Mouse (Mus musculus): Measurements from ENCODE around the gene Hsf5. TPM values are rescaled to one million over a fixed set of nuclear protein-coding genes. Genes with fewer than 3 reads are reported as not detected.
A peak's percentile ranks its signal among the peaks of the same experiment; 100 is the strongest.

Hsf5 gene
- polyA plus RNA-seq, 1 experiment: 0.05 TPM

DNA sequence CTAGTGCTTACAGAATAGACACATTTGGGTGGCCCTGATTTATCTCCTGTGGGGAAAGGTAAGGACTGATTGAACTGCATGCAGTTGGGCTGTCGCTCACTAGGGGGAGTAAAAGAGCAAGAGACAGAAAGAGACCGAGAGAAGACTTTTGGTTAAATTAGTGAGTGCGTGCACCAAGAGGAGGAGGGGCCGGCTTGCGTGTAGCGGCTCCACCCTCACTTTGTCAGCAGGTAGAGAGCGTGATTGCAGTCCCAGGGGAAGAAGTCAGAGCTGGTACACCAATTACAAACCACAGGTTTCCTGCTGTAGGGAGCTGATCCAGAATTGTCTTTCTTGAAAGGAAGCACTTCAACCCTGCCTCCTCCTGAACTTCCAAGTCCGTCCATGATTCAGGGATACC, 45.4 kb downstream of the Hsf5 start, which contains the start of gene Rnf43:
Gene Rnf43, plus strand, starts transcription at position 316 of the 400 bp plus-strand sequence.
- DNase-seq: peak; percentile 89
- Histone ChIP-seq H3K36me3 (ENCODE audit: control insufficient read depth, insufficient read depth, low read length) (no peaks in the 10 kb centered on the region), H3K4me3 (ENCODE audit: control insufficient read depth, insufficient read depth, low read length) (peak within 1 kb of the TSS; percentile 15; the same call in 1 of the 2 replicates), H3K27me3 (ENCODE audit: control insufficient read depth, insufficient read depth, low read length) (peaks cover 4% of the 10 kb centered on the region; the same call in 1 of the 2 replicates), H3K27ac (ENCODE audit: control insufficient read depth, insufficient read depth, low read length) (peak within 1 kb of the TSS; percentile 15; the same call in 1 of the 2 replicates), H3K4me1 (replicated peaks; ENCODE audit: control insufficient read depth, insufficient read depth, low read length) (no peaks in the 10 kb centered on the region)
- WGBS: under 1% methylated on average over 8 of the region's 8 CpGs
- 0 out of 2 replicates have a peak, but pooled peaks have one; percentile 30 for TF ChIP-seq CTCF (IDR thresholded peaks at IDR 0.05; ENCODE audit: borderline replicate concordance, control insufficient read depth, extremely low read depth, insufficient read depth, low read length, poor library complexity)
- TF ChIP-seq POLR2A (IDR thresholded peaks at IDR 0.05; ENCODE audit: control insufficient read depth, extremely low read depth, insufficient read depth, low read length, poor library complexity): no peak

DNA sequence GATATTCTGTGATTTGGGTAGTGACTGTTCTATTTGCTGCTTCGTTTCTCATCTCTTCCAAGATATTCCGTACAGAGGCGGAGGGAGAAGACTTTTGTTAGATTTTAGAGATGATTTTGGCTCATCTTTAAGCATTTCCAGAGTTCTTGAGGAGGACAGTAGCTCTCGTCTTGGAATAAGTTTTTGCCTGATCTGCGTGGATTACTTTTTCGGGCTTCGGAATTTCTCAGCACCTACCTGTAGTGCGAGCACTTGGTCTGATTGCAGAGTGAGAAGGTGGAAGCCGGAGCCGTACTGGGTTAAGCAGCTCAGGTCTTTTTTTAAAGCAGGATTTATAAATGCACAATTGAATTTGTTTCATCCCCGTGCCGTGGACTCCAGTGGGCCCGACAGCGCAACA, 45.9 kb downstream of the Hsf5 start:
- TF ChIP-seq CTCF (IDR thresholded peaks at IDR 0.05; ENCODE audit: borderline replicate concordance, control insufficient read depth, extremely low read depth, insufficient read depth, low read length, poor library complexity) (no peak), POLR2A (IDR thresholded peaks at IDR 0.05; ENCODE audit: control insufficient read depth, extremely low read depth, insufficient read depth, low read length, poor library complexity) (no peak)
- DNase-seq: no peak
- H3K27me3 ChIP-seq (ENCODE audit: control insufficient read depth, insufficient read depth, low read length): peaks cover 4% of the 10 kb centered on the region; the same call in 1 of the 2 replicates
- H3K27ac ChIP-seq (ENCODE audit: control insufficient read depth, insufficient read depth, low read length): peak overlapping the region; percentile 15; the same call in 1 of the 2 replicates
- H3K4me1 ChIP-seq (replicated peaks; ENCODE audit: control insufficient read depth, insufficient read depth, low read length): no peaks in the 10 kb centered on the region
- H3K4me3 ChIP-seq (ENCODE audit: control insufficient read depth, insufficient read depth, low read length): peak overlapping the region; percentile 15; the same call in 1 of the 2 replicates
- 28% methylated on average over 14 of the region's 14 CpGs for WGBS
- H3K36me3 ChIP-seq (ENCODE audit: control insufficient read depth, insufficient read depth, low read length): no peaks in the 10 kb centered on the region

DNA sequence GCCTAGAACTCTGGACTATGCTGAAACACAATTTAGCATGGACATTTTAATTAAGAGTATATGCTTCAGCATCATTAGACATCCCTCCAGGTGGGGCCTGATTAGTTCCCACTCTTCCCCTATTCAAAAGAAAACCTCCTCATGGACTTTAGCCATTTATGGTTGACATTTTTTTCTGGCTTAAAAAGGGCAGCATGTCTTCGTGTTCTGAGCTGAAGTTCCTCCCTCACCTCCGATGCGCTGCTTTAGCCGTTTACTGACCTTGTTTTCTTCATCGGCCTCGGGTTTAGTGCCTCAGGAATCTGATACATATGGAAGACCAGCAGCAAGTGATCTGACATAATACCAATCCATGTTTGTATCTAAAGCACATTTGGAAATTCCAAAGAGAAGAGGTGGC, 47.0 kb downstream of the Hsf5 start:
- Histone ChIP-seq H3K4me3 (ENCODE audit: control insufficient read depth, insufficient read depth, low read length) (no peak overlapping the region), H3K4me1 (replicated peaks; ENCODE audit: control insufficient read depth, insufficient read depth, low read length) (no peaks in the 10 kb centered on the region), H3K36me3 (ENCODE audit: control insufficient read depth, insufficient read depth, low read length) (no peaks in the 10 kb centered on the region), H3K27me3 (ENCODE audit: control insufficient read depth, insufficient read depth, low read length) (peaks cover 4% of the 10 kb centered on the region; the same call in 1 of the 2 replicates), H3K27ac (ENCODE audit: control insufficient read depth, insufficient read depth, low read length) (no peak overlapping the region)
- 91% methylated on average over 6 of the region's 6 CpGs for WGBS
- DNase-seq: no peak
- TF ChIP-seq CTCF (IDR thresholded peaks at IDR 0.05; ENCODE audit: borderline replicate concordance, control insufficient read depth, extremely low read depth, insufficient read depth, low read length, poor library complexity) (no peak), POLR2A (IDR thresholded peaks at IDR 0.05; ENCODE audit: control insufficient read depth, extremely low read depth, insufficient read depth, low read length, poor library complexity) (no peak)

DNA sequence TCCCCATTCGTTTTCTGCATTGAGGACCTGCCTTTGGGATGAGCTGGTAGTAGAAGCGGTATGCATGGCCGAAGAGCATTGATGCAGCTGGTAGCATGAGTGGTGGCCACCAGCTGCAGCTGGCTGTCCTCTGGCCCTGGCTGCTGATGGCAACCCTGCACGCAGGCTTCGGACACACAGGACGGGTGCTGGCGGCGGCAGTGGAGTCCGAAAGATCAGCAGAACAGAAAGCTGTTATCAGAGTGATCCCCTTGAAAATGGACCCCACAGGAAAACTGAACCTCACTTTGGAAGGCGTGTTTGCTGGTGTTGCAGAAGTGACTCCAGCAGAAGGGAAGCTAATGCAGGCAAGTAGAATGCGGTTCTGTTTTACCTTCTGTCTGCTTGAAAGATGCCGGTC, 47.6 kb downstream of the Hsf5 start:
- H3K27me3 ChIP-seq (ENCODE audit: control insufficient read depth, insufficient read depth, low read length): peaks cover 4% of the 10 kb centered on the region; the same call in 1 of the 2 replicates
- H3K4me1 ChIP-seq (replicated peaks; ENCODE audit: control insufficient read depth, insufficient read depth, low read length): no peaks in the 10 kb centered on the region
- 91% methylated on average over 12 of the region's 12 CpGs for WGBS
- no peak overlapping the region; the same call in 1 of the 2 replicates for H3K4me3 ChIP-seq (ENCODE audit: control insufficient read depth, insufficient read depth, low read length)
- DNase-seq: no peak
- H3K27ac ChIP-seq (ENCODE audit: control insufficient read depth, insufficient read depth, low read length): no peak overlapping the region
- no peaks in the 10 kb centered on the region for H3K36me3 ChIP-seq (ENCODE audit: control insufficient read depth, insufficient read depth, low read length)
- TF ChIP-seq CTCF (IDR thresholded peaks at IDR 0.05; ENCODE audit: borderline replicate concordance, control insufficient read depth, extremely low read depth, insufficient read depth, low read length, poor library complexity): no peak
- TF ChIP-seq POLR2A (IDR thresholded peaks at IDR 0.05; ENCODE audit: control insufficient read depth, extremely low read depth, insufficient read depth, low read length, poor library complexity): no peak

DNA sequence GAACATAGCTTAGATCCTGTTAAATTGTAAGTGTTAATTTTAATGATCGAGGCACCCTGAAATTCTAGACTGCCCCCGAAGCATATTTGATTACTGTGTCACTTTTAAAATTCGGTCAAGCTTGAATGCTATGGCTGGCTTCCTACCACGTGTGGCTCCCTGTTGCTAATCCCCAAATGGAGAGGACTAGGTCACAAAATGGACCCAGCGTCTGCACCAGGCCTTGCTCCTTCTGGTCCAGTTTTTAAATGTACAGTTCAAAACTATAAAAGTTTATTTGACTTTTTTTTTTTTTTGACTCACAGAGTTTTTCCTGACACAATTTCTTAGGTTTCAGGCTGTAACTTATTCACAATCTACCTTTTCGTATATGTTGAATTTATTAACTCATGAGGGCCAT, 48.3 kb downstream of the Hsf5 start:
- 91% methylated on average over 6 of the region's 6 CpGs for WGBS

DNA sequence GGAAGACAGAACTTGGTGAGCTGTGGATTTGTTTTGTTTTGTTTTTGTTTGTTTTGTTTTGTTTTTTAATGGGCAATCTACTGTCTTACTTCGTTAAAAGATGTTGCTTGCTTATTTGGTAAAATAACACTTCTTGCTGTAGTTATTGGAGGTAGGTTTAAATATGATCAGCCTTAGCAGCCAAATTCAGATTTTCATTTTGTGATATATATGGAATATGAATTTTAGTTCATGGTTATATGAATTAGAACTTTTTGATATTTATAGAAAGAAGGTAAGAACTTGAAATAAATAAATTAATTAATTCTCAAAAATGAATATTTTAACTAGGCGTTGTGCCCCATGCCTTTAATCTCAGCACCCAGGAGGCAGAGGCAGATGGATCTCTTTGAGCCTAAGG, 48.7 kb downstream of the Hsf5 start:
- Histone ChIP-seq H3K4me3 (ENCODE audit: control insufficient read depth, insufficient read depth, low read length) (no peak overlapping the region), H3K4me1 (replicated peaks; ENCODE audit: control insufficient read depth, insufficient read depth, low read length) (no peaks in the 10 kb centered on the region), H3K27me3 (ENCODE audit: control insufficient read depth, insufficient read depth, low read length) (peaks cover 4% of the 10 kb centered on the region; the same call in 1 of the 2 replicates), H3K27ac (ENCODE audit: control insufficient read depth, insufficient read depth, low read length) (no peak overlapping the region), H3K36me3 (ENCODE audit: control insufficient read depth, insufficient read depth, low read length) (no peaks in the 10 kb centered on the region)
- WGBS: 91% methylated on average over 2 of the region's 2 CpGs
- TF ChIP-seq POLR2A (IDR thresholded peaks at IDR 0.05; ENCODE audit: control insufficient read depth, extremely low read depth, insufficient read depth, low read length, poor library complexity): no peak
- TF ChIP-seq CTCF (IDR thresholded peaks at IDR 0.05; ENCODE audit: borderline replicate concordance, control insufficient read depth, extremely low read depth, insufficient read depth, low read length, poor library complexity): no peak
- no peak for DNase-seq

More for the DNA sequence above, 48.3 kb downstream of the Hsf5 start:
- Histone ChIP-seq H3K4me3 (ENCODE audit: control insufficient read depth, insufficient read depth, low read length) (no peak overlapping the region), H3K27ac (ENCODE audit: control insufficient read depth, insufficient read depth, low read length) (no peak overlapping the region), H3K36me3 (ENCODE audit: control insufficient read depth, insufficient read depth, low read length) (no peaks in the 10 kb centered on the region), H3K27me3 (ENCODE audit: control insufficient read depth, insufficient read depth, low read length) (peaks cover 4% of the 10 kb centered on the region; the same call in 1 of the 2 replicates), H3K4me1 (replicated peaks; ENCODE audit: control insufficient read depth, insufficient read depth, low read length) (no peaks in the 10 kb centered on the region)
- DNase-seq: no peak
- TF ChIP-seq POLR2A (IDR thresholded peaks at IDR 0.05; ENCODE audit: control insufficient read depth, extremely low read depth, insufficient read depth, low read length, poor library complexity): no peak
- TF ChIP-seq CTCF (IDR thresholded peaks at IDR 0.05; ENCODE audit: borderline replicate concordance, control insufficient read depth, extremely low read depth, insufficient read depth, low read length, poor library complexity): no peak

Measured in thymus, adult 2 months (tissue).